Mouse (Mus musculus) limb, embryonic 13.5 days (tissue): ENCODE measurements around the gene Rufy3. TPM values are rescaled to one million over a fixed set of nuclear protein-coding genes. Genes with fewer than 3 reads are reported as not detected.
A peak's percentile ranks its signal among the peaks of the same experiment; 100 is the strongest.

Source experiments
- ATAC-seq: fragments of 200-750 bp; cut with Nextera tagmentation; 2 replicates; pipeline ENCODE4 v1.8.0; 2017; ENCODE audit warnings: low read depth, moderate number of reproducible peaks, moderate TSS enrichment; ENCODE audit not compliant: low FRiP score
- H3K27ac ChIP-seq: fragments of 300-500 bp; sonication (generic); 2 replicates; pipeline ENCODE4 v1.5.1; 2015; ENCODE audit warnings: inconsistent platforms, mild to moderate bottlenecking, moderate library complexity
- H3K27me3 ChIP-seq: fragments of 300-500 bp; sonication (generic); 2 replicates; pipeline ENCODE4 v1.6.1; 2015; ENCODE audit warnings: mild to moderate bottlenecking, inconsistent platforms
- H3K36me3 ChIP-seq: fragments of 300-500 bp; sonication (generic); 2 replicates; pipeline ENCODE4 v1.6.1; 2015; ENCODE audit warnings: inconsistent platforms, mild to moderate bottlenecking, moderate library complexity
- H3K4me1 ChIP-seq: fragments of 300-500 bp; sonication (generic); 2 replicates; pipeline ENCODE4 v1.6.1; 2015; ENCODE audit warnings: inconsistent platforms
- H3K4me2 ChIP-seq: fragments of 300-500 bp; sonication (generic); replicated peaks from 2 replicates; pipeline ENCODE4 v1.6.1; 2015; ENCODE audit warnings: inconsistent platforms, mild to moderate bottlenecking, moderate library complexity
- H3K4me3 ChIP-seq: fragments of 300-500 bp; sonication (generic); 2 replicates; pipeline ENCODE4 v1.5.1; 2015; ENCODE audit warnings: moderate library complexity, mild to moderate bottlenecking, inconsistent platforms
- H3K9ac ChIP-seq: fragments of 300-500 bp; sonication (generic); 2 replicates; pipeline ENCODE4 v1.6.1; 2015; ENCODE audit warnings: mild to moderate bottlenecking, inconsistent platforms
- H3K9me3 ChIP-seq: fragments of 300-500 bp; sonication (generic); 2 replicates; pipeline ENCODE4 v1.6.1; 2016; ENCODE audit warnings: inconsistent platforms
- WGBS: fragments of 180-500 bp; shearing (Covaris S2); methylation state at CpG from one replicate; pipeline ENCODE4 v1.1.7; 2015; 5-methylcytosine and 5-hydroxymethylcytosine counted together
- polyA plus RNA-seq: library from polyadenylated mRNA; unstranded; fragments of >200 nt; fragmentation: Nextera tagmentation; extraction: Ambion mirVana; gene quantifications from 2 replicates; pipeline ENCODE4 v1.2.1, GENCODE M21; 2015

Gene Rufy3
- polyA plus RNA-seq, 1 experiment from 2014 or later, result 9.4 TPM

DNA sequence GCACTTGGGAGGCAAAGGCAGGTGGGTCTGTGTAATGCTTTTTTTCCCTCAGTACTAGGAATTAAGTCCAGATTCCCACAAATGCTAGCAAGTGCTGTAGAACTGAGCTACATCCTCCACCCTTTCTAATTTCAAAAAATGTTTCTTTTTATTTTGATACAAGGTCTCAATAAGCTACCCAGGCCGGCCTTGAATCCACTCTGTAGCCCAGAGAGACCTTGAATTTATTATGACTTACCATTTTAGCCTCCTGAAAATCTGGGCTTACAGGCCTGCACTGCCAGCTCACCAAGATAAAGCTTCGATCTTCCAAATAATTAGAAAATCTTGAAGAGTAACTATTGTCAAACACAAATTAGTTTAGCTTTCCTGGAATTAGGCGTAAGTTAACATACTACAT, 39.2 kb downstream of the Rufy3 start:
- WGBS, result 92% methylated on average over 3 of the region's 3 CpGs
- no peak for ATAC-seq

DNA sequence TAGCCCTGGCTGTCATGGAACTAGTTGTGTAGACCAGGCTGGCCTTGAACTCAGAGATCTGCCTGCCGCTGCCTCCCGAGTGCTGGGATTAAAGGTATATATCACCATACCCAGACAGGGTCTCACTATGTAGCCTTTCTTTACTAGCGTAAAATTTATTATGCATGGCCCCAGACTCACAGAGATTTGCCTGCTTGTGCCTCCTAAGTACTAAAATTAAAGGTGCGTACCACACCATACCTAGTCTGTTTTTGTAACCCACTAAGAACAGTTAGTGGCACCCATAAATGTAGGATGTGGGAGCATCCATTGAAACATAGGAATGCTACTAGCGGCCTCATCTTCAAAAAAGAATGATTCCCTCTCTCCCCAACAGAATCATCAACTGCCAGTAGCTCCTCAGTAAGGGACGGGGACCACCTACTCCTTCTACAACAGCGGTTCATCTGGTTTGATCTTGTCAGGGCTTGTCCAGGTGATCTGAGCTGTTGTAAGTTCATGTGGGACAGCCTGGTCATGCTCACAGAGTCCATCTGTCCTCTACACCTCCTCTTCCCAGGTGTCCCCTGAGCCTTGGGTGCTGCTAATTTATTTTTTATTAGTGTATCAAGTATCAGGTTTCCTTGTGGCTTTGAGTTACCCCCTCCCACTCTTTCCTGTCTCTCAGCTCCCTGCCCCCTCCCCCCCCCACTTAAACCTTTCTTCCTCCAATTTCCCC, 40.0 kb downstream of the Rufy3 start:
- Histone ChIP-seq H3K4me2 (no peak overlapping the region), H3K4me3 (no peak overlapping the region), H3K9ac (no peak overlapping the region), H3K36me3 (no peaks in the 10 kb centered on the region), H3K27me3 (no peaks in the 10 kb centered on the region), H3K9me3 (no peaks in the 10 kb centered on the region), H3K27ac (no peak overlapping the region), H3K4me1 (0 out of 2 replicates have a peak, but pooled peaks cover 2% of the 10 kb centered on the region)
- 90% methylated on average over 7 of the region's 7 CpGs for WGBS
- ATAC-seq, result no peak

More for the DNA sequence above, 39.2 kb downstream of the Rufy3 start:
- Histone ChIP-seq H3K4me2 (no peak overlapping the region), H3K4me3 (no peak overlapping the region), H3K4me1 (0 out of 2 replicates have a peak, but pooled peaks cover 2% of the 10 kb centered on the region), H3K27ac (no peak overlapping the region), H3K27me3 (no peaks in the 10 kb centered on the region), H3K9me3 (no peaks in the 10 kb centered on the region), H3K36me3 (no peaks in the 10 kb centered on the region), H3K9ac (no peak overlapping the region)

DNA sequence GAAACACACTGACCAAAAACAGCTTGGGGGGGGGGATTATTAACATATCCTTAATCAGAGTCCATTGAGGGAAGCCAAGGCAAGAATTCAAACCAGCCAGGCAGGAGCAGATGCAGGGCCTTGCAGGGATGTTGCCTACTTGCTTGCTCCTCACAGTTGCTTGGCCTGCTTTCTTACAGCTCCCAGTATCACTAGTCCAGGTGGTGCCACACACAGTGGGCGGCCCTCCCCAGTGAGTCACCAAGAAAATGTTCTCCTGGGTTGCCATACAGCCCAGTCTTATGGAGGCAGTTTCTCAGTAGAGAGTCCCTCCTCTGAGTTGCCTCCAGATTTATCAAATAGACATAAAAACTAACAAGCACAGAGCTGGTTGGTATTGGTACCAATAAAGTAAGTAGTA, 49.3 kb downstream of the Rufy3 start:
- no peak overlapping the region for H3K27ac ChIP-seq
- H3K4me2 ChIP-seq, result no peak overlapping the region
- no peak overlapping the region for H3K4me3 ChIP-seq
- no peaks in the 10 kb centered on the region for H3K9me3 ChIP-seq
- H3K4me1 ChIP-seq, result no peaks in the 10 kb centered on the region
- no peak for ATAC-seq
- WGBS, result 90% methylated on average over 1 of the region's 1 CpGs
- H3K27me3 ChIP-seq, result no peaks in the 10 kb centered on the region
- H3K36me3 ChIP-seq, result peaks cover 23% of the 10 kb centered on the region
- H3K9ac ChIP-seq, result no peak overlapping the region

DNA sequence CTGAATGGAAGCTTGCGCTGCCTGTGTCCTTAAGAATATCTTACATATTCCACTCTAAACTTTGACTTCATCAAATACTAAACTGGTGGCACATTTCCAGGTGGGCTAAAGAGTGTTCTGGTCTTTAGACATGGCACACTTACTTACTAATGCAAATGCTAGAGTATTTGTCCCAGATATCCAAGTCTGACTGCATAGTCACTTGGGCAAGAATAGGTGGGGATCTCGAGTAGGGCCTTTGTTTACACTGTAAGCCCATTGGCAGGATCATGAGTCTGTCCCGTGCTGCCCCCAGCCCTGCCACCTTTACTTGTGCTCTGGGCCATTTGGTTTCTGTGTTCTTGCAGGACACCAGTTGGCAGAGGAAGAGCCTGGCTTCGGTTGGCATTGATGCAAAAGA, 52.1 kb downstream of the Rufy3 start:
- 84% methylated on average over 4 of the region's 4 CpGs for WGBS

GRCm38 (mm10) chr5:88627545-88627944, 62.7 kb downstream of the Rufy3 start:
- no peak overlapping the region for H3K4me2 ChIP-seq
- peaks cover 22% of the 10 kb centered on the region for H3K36me3 ChIP-seq
- no peaks in the 10 kb centered on the region for H3K9me3 ChIP-seq
- no peak overlapping the region for H3K4me3 ChIP-seq
- H3K27me3 ChIP-seq, result no peaks in the 10 kb centered on the region
- 92% methylated on average over 4 of the region's 4 CpGs for WGBS
- no peak overlapping the region for H3K27ac ChIP-seq
- H3K9ac ChIP-seq, result no peak overlapping the region
- H3K4me1 ChIP-seq, result 0 out of 2 replicates have a peak, but pooled peaks cover 5% of the 10 kb centered on the region
- ATAC-seq, result no peak

More for the DNA sequence above, 52.1 kb downstream of the Rufy3 start:
- Histone ChIP-seq H3K36me3 (peaks cover 33% of the 10 kb centered on the region), H3K4me1 (no peaks in the 10 kb centered on the region), H3K4me2 (no peak overlapping the region), H3K27me3 (no peaks in the 10 kb centered on the region), H3K9me3 (no peaks in the 10 kb centered on the region), H3K27ac (no peak overlapping the region), H3K9ac (no peak overlapping the region), H3K4me3 (no peak overlapping the region)
- ATAC-seq, result no peak

DNA sequence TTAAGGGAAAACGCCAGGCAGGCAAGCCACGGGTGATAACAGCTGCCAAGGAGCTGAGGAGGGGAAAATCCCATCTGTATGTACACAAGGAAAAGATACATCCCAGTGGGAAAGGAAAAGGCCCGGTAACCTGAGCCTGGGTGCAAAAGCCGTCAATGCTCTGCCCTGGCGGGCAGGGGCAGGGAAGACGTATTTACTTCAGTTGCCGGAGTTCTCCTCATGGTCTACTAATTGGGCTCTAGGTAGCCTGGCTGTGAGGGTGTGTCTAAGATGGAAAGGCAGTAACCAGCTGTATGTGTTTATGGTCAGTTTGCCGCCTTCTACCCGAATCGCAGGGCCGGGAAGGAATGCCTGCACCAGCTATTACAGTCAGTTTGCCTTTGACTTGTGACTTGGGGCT, 64.3 kb downstream of the Rufy3 start:
- no peak overlapping the region for H3K4me3 ChIP-seq
- H3K27me3 ChIP-seq, result no peaks in the 10 kb centered on the region
- H3K4me1 ChIP-seq, result 0 out of 2 replicates have a peak, but pooled peaks cover 5% of the 10 kb centered on the region
- 31% methylated on average over 11 of the region's 11 CpGs for WGBS
- H3K27ac ChIP-seq, result no peak overlapping the region
- H3K9ac ChIP-seq, result peak overlapping the region; percentile 35; the same call in 1 of the 2 replicates
- no peaks in the 10 kb centered on the region for H3K9me3 ChIP-seq
- H3K36me3 ChIP-seq, result peaks cover 26% of the 10 kb centered on the region
- 0 out of 2 replicates have a peak overlapping the region, but pooled peaks have one; percentile 14 for H3K4me2 ChIP-seq
- ATAC-seq, result peak; percentile 75

- H3K9me3 ChIP-seq, result no peaks in the 10 kb centered on the region
- peaks cover 31% of the 10 kb centered on the region for H3K36me3 ChIP-seq
- no peak overlapping the region for H3K4me2 ChIP-seq
- 79% methylated on average over 8 of the region's 8 CpGs for WGBS
- H3K4me1 ChIP-seq, result 0 out of 2 replicates have a peak, but pooled peaks cover 5% of the 10 kb centered on the region
- H3K27ac ChIP-seq, result no peak overlapping the region
- ATAC-seq, result no peak
- no peak overlapping the region for H3K4me3 ChIP-seq
- no peak overlapping the region for H3K9ac ChIP-seq
- H3K27me3 ChIP-seq, result no peaks in the 10 kb centered on the region
These were observed 65.1 kb downstream of the Rufy3 start for GRCm38 (mm10) chr5:88629987-88630386.

DNA sequence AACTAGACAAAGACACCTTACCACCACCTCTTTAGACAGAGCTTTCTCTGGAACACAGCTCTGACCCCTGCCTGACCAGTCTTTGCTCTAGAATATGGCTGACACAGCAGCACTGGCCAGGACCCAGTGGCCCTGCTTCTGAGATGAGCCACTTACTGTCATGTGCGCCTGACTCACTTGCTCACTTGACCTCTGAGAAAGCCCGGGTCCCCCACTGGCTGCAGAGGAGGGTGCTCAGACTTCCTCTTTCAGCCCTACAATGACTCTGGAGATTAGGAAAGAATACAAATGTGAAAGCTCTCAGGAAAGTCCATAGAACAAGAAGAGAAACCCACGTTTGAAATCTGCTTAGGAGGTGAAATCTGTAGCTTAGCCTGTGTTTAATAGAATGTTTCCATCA, 66.0 kb downstream of the Rufy3 start:
- Histone ChIP-seq H3K4me3 (no peak overlapping the region), H3K4me1 (0 out of 2 replicates have a peak, but pooled peaks cover 5% of the 10 kb centered on the region), H3K9ac (no peak overlapping the region), H3K27me3 (no peaks in the 10 kb centered on the region), H3K4me2 (no peak overlapping the region), H3K9me3 (no peaks in the 10 kb centered on the region), H3K36me3 (peaks cover 38% of the 10 kb centered on the region), H3K27ac (no peak overlapping the region)
- no peak for ATAC-seq
- WGBS, result 84% methylated on average over 3 of the region's 3 CpGs

GRCm38 (mm10) chr5:88631545-88631944, 66.7 kb downstream of the Rufy3 start:
- ATAC-seq, result no peak
- Histone ChIP-seq H3K27me3 (no peaks in the 10 kb centered on the region), H3K9me3 (no peaks in the 10 kb centered on the region), H3K9ac (no peak overlapping the region), H3K36me3 (peaks cover 38% of the 10 kb centered on the region), H3K4me2 (no peak overlapping the region), H3K27ac (no peak overlapping the region), H3K4me1 (0 out of 2 replicates have a peak, but pooled peaks cover 5% of the 10 kb centered on the region), H3K4me3 (no peak overlapping the region)
- 87% methylated on average over 5 of the region's 5 CpGs for WGBS

GRCm38 (mm10) chr5:88632463-88632862, 67.6 kb downstream of the Rufy3 start:
- H3K9ac ChIP-seq, result no peak overlapping the region
- H3K36me3 ChIP-seq, result peaks cover 45% of the 10 kb centered on the region
- no peak overlapping the region for H3K4me2 ChIP-seq
- H3K4me1 ChIP-seq, result 0 out of 2 replicates have a peak, but pooled peaks cover 5% of the 10 kb centered on the region
- no peak for ATAC-seq
- WGBS, result 84% methylated on average over 9 of the region's 9 CpGs
- no peak overlapping the region for H3K27ac ChIP-seq
- no peaks in the 10 kb centered on the region for H3K9me3 ChIP-seq
- H3K4me3 ChIP-seq, result no peak overlapping the region
- no peaks in the 10 kb centered on the region for H3K27me3 ChIP-seq

DNA sequence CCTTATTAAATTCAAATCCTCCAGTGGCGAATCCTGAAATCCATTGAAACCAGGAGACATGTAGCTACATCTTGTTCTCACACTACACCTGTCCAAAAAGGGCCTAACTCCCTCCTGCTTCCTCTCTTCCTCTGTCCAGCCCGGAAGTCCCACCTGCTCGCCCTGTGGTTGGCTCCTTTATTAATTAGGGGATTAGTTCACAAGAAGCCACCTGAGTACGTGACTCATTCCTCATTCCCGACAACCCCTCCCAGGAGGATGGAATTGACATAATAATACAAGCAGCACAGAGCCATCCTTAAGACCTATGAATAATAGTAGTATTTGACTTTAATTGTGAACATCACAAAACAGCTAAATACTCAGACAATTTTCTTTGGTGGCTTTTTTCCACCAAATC, 69.2 kb downstream of the Rufy3 start:
- Histone ChIP-seq H3K36me3 (peaks cover 45% of the 10 kb centered on the region), H3K9me3 (no peaks in the 10 kb centered on the region), H3K4me3 (no peak overlapping the region), H3K27ac (no peak overlapping the region), H3K27me3 (no peaks in the 10 kb centered on the region), H3K9ac (no peak overlapping the region), H3K4me1 (0 out of 2 replicates have a peak, but pooled peaks cover 4% of the 10 kb centered on the region), H3K4me2 (no peak overlapping the region)
- ATAC-seq, result no peak
- 79% methylated on average over 5 of the region's 5 CpGs for WGBS

GRCm38 (mm10) chr5:88642786-88643185, 77.9 kb downstream of the Rufy3 start:
- H3K4me1 ChIP-seq, result no peaks in the 10 kb centered on the region
- H3K27me3 ChIP-seq, result no peaks in the 10 kb centered on the region
- no peaks in the 10 kb centered on the region for H3K9me3 ChIP-seq
- H3K4me3 ChIP-seq, result no peak overlapping the region
- H3K36me3 ChIP-seq, result peaks cover 61% of the 10 kb centered on the region
- H3K9ac ChIP-seq, result no peak overlapping the region
- H3K4me2 ChIP-seq, result no peak overlapping the region
- ATAC-seq, result no peak
- no peak overlapping the region for H3K27ac ChIP-seq
- WGBS, result 85% methylated on average over 9 of the region's 9 CpGs

- Histone ChIP-seq H3K27me3 (no peaks in the 10 kb centered on the region), H3K36me3 (peaks cover 64% of the 10 kb centered on the region), H3K4me2 (no peak overlapping the region), H3K27ac (no peak overlapping the region), H3K4me1 (no peaks in the 10 kb centered on the region), H3K9me3 (no peaks in the 10 kb centered on the region), H3K9ac (no peak overlapping the region), H3K4me3 (no peak overlapping the region)
- ATAC-seq, result no peak
- WGBS, result 88% methylated on average over 9 of the region's 9 CpGs
These were observed 78.7 kb downstream of the Rufy3 start for GRCm38 (mm10) chr5:88643491-88643890.
